In genomic region chr7:69398299-69398698, GRCm38 (mm10) we compare ENCODE assay signal across 15 mouse cellular contexts.
A peak's percentile ranks its signal among the peaks of the same experiment; 100 is the strongest.
DNase-seq lines count a peak whose midpoint lies in the region; ATAC-seq lines count a peak whose summit lies in the region.
"Had no signal": no experiment of that assay in that cellular context is flagged by ENCODE, and none has a peak within 500 bp of the region (broad histone marks: within the 10 kb centered on the region; RNA-seq: fewer than 3 reads in every experiment).

No protein-coding gene starts in this region.

- no peak overlapping the region for H3K9ac ChIP-seq in hindbrain, embryonic 11.5 days (ENCODE audit: low read depth, low read length)
- no peak overlapping the region for H3K9ac ChIP-seq in hindbrain, embryonic 16.5 days (ENCODE audit: low read depth, low read length)
- H3K9ac ChIP-seq in forebrain, embryonic 14.5 days (ENCODE audit: low read length) = no peak overlapping the region
- H3K9ac ChIP-seq: embryonic facial prominence, embryonic 13.5 days; liver, embryonic 14.5 days had no signal

- ATAC-seq in hindbrain, embryonic 11.5 days (ENCODE audit: low FRiP score) = peak; percentile 74
- no peak for ATAC-seq in hindbrain, embryonic 16.5 days
- ATAC-seq in forebrain, embryonic 14.5 days = no peak

- H3K4me2 ChIP-seq in hindbrain, embryonic 11.5 days (replicated peaks; ENCODE audit: low read depth, low read length) = no peak overlapping the region
- no peak overlapping the region for H3K4me2 ChIP-seq in hindbrain, embryonic 16.5 days (ENCODE audit: low read length)
- no peak overlapping the region for H3K4me2 ChIP-seq in forebrain, embryonic 14.5 days (ENCODE audit: low read length)
- H3K4me2 ChIP-seq: embryonic facial prominence, embryonic 13.5 days had no signal

- H3K36me3 ChIP-seq in hindbrain, embryonic 11.5 days (ENCODE audit: control insufficient read depth, insufficient read depth, low read length) = no peaks in the 10 kb centered on the region
- no peaks in the 10 kb centered on the region for H3K36me3 ChIP-seq in hindbrain, embryonic 16.5 days (ENCODE audit: control insufficient read depth, insufficient read depth, low read length)
- H3K36me3 ChIP-seq in forebrain, embryonic 14.5 days (ENCODE audit: control insufficient read depth, insufficient read depth, low read length) = no peaks in the 10 kb centered on the region
- H3K36me3 ChIP-seq: embryonic facial prominence, embryonic 13.5 days had no signal

- no peaks in the 10 kb centered on the region for H3K27me3 ChIP-seq in hindbrain, embryonic 11.5 days (ENCODE audit: control insufficient read depth, insufficient read depth, low read length)
- no peaks in the 10 kb centered on the region for H3K27me3 ChIP-seq in hindbrain, embryonic 16.5 days (replicated peaks; ENCODE audit: control insufficient read depth, insufficient read depth, low read length)
- H3K27me3 ChIP-seq in forebrain, embryonic 14.5 days (replicated peaks; ENCODE audit: control insufficient read depth, insufficient read depth, low read length) = no peaks in the 10 kb centered on the region
- H3K27me3 ChIP-seq: embryonic facial prominence, embryonic 13.5 days had no signal

- 25% methylated on average over 4 of the region's 4 CpGs for WGBS in hindbrain, embryonic 11.5 days
- WGBS in hindbrain, embryonic 16.5 days = 5% methylated on average over 4 of the region's 4 CpGs
- 5% methylated on average over 4 of the region's 4 CpGs for WGBS in forebrain, embryonic 14.5 days

- H3K9me3 ChIP-seq in hindbrain, embryonic 11.5 days (ENCODE audit: control insufficient read depth, low read length) = no peaks in the 10 kb centered on the region
- H3K9me3 ChIP-seq in hindbrain, embryonic 16.5 days (ENCODE audit: control insufficient read depth, low read length) = no peaks in the 10 kb centered on the region
- no peaks in the 10 kb centered on the region for H3K9me3 ChIP-seq in forebrain, embryonic 14.5 days (replicated peaks; ENCODE audit: control insufficient read depth, low read length)
- H3K9me3 ChIP-seq: embryonic facial prominence, embryonic 13.5 days had no signal

- H3K27ac ChIP-seq in hindbrain, embryonic 11.5 days (ENCODE audit: low read depth, low read length) = no peak overlapping the region
- no peak overlapping the region for H3K27ac ChIP-seq in hindbrain, embryonic 16.5 days (ENCODE audit: low read depth, low read length)
- H3K27ac ChIP-seq in forebrain, embryonic 14.5 days (ENCODE audit: low read depth, low read length) = no peak overlapping the region
- H3K27ac ChIP-seq: embryonic facial prominence, embryonic 13.5 days; heart, adult 2 months; layer of hippocampus, adult 2 months; liver, embryonic 14.5 days had no signal

- H3K4me3 ChIP-seq in hindbrain, embryonic 11.5 days (ENCODE audit: low read depth, low read length) = no peak overlapping the region
- no peak overlapping the region for H3K4me3 ChIP-seq in hindbrain, embryonic 16.5 days (ENCODE audit: low read length)
- no peak overlapping the region for H3K4me3 ChIP-seq in forebrain, embryonic 14.5 days (ENCODE audit: low read depth, low read length)
- H3K4me3 ChIP-seq: embryonic facial prominence, embryonic 13.5 days; heart, adult 2 months; layer of hippocampus, adult 2 months; myocyte had no signal

- no peaks in the 10 kb centered on the region for H3K4me1 ChIP-seq in hindbrain, embryonic 11.5 days (replicated peaks; ENCODE audit: control insufficient read depth, insufficient read depth, low read length)
- H3K4me1 ChIP-seq in hindbrain, embryonic 16.5 days (ENCODE audit: control insufficient read depth, insufficient read depth, low read depth, low read length) = no peaks in the 10 kb centered on the region
- no peaks in the 10 kb centered on the region for H3K4me1 ChIP-seq in forebrain, embryonic 14.5 days (ENCODE audit: control insufficient read depth, insufficient read depth, low read length)
- H3K4me1 ChIP-seq: embryonic facial prominence, embryonic 13.5 days had no signal

- DNase-seq in hindbrain, embryonic 11.5 days (ENCODE audit: low spot score) = peak; percentile 54
- DNase-seq in brain, adult 2 months (ENCODE audit: low read depth, low spot score) = peak; percentile 1
- DNase-seq in forebrain, embryonic 14.5 days (ENCODE audit: low spot score) = peak; percentile 44
- peak; percentile 28 to 64 for DNase-seq in kidney, postnatal 36 days
- no peak for DNase-seq in layer of hippocampus, adult 11-12 months (ENCODE audit: low spot score)
- DNase-seq in adrenal gland, postnatal 4 days (ENCODE audit: low spot score in 2 of 2) = no peak
- no peak for DNase-seq in right cerebral cortex, postnatal 4 days
- DNase-seq: heart, adult 2 months; heart, postnatal 4 days; thymus, adult 2 months had no signal

Comparison
In these comparisons a context has a peak if more than half of its experiments do, and no peak if none do; other contexts are left out.
1. DNase-seq: peak in hindbrain, embryonic 11.5 days (single experiment), brain, adult 2 months (single experiment), forebrain, embryonic 14.5 days (single experiment) and kidney, postnatal 36 days (2 of 2); none in layer of hippocampus, adult 11-12 months (single experiment), adrenal gland, postnatal 4 days (0 of 2) and right cerebral cortex, postnatal 4 days (single experiment).